Mouse (Mus musculus) midbrain, embryonic 14.5 days (tissue): ENCODE measurements at regions not wholly inside any gene's neighbourhood (a gene's known extent, or its start where the extent isn't known, plus 50 kb on each side); places are given as distances from the start of the nearest gene placed in this dataset.
A peak's percentile ranks its signal among the peaks of the same experiment; 100 is the strongest.

ENCODE experiments used
- ATAC-seq: fragments of 200-750 bp; cut with Nextera tagmentation; 2 replicates; pipeline ENCODE4 v1.8.0; 2017; ENCODE audit warnings: moderate number of reproducible peaks, moderate library complexity; ENCODE audit not compliant: low FRiP score, low TSS enrichment
- DNase-seq: peaks from one replicate; pipeline ENCODE4 v3.0.0-alpha.2; 2015
- H3K27ac ChIP-seq: fragments of 300-500 bp; sonication (generic); replicated peaks from 2 replicates; pipeline ENCODE4 v1.5.1; 2014; ENCODE audit warnings: mild to moderate bottlenecking, low read depth, low read length, moderate library complexity
- H3K27me3 ChIP-seq: fragments of 300-500 bp; sonication (generic); 2 replicates; pipeline ENCODE4 v1.6.1; 2014; ENCODE audit warnings: low read length, control low read depth, mixed read lengths; ENCODE audit not compliant: control insufficient read depth, insufficient read depth
- H3K36me3 ChIP-seq: fragments of 300-500 bp; sonication (generic); 2 replicates; pipeline ENCODE4 v1.6.1; 2014; ENCODE audit warnings: low read length, control low read depth; ENCODE audit not compliant: control insufficient read depth, insufficient read depth
- H3K4me1 ChIP-seq: fragments of 300-500 bp; sonication (generic); 2 replicates; pipeline ENCODE4 v1.6.1; 2014; ENCODE audit warnings: mild to moderate bottlenecking, antibody characterized with exemption, low read length, control low read depth; ENCODE audit not compliant: control insufficient read depth, insufficient read depth
- H3K4me2 ChIP-seq: fragments of 300-500 bp; sonication (generic); 2 replicates; pipeline ENCODE4 v1.6.1; 2014; ENCODE audit warnings: mild to moderate bottlenecking, low read length, moderate library complexity
- H3K4me3 ChIP-seq: fragments of 300-500 bp; sonication (generic); replicated peaks from 2 replicates; pipeline ENCODE4 v1.5.1; 2014; ENCODE audit warnings: low read depth, low read length
- H3K9ac ChIP-seq: fragments of 300-500 bp; sonication (generic); replicated peaks from 2 replicates; pipeline ENCODE4 v1.6.1; 2014; ENCODE audit warnings: mild to moderate bottlenecking, low read length, moderate library complexity
- H3K9me3 ChIP-seq: fragments of 300-500 bp; sonication (generic); 2 replicates; pipeline ENCODE4 v1.6.1; 2016; ENCODE audit warnings: low read length, control low read depth, mixed read lengths; ENCODE audit not compliant: control insufficient read depth
- WGBS: fragments of 180-500 bp; shearing (Covaris S2); extraction: QIAGEN DNeasy Blood & Tissue Kit; methylation state at CpG from one replicate; pipeline ENCODE4 v1.1.7; 2014; 5-methylcytosine and 5-hydroxymethylcytosine counted together

GRCm38 (mm10) chr11:18371304-18371703 is 417.6 kb upstream of the Etaa1 start:
- ATAC-seq, result no peak
- Histone ChIP-seq H3K36me3 (no peaks in the 10 kb centered on the region), H3K9ac (no peak overlapping the region), H3K27ac (no peak overlapping the region), H3K4me2 (no peak overlapping the region), H3K9me3 (no peaks in the 10 kb centered on the region), H3K27me3 (no peaks in the 10 kb centered on the region), H3K4me1 (0 out of 2 replicates have a peak, but pooled peaks cover 3% of the 10 kb centered on the region), H3K4me3 (no peak overlapping the region)
- no peak for DNase-seq
- 11% methylated on average over 3 of the region's 3 CpGs for WGBS

- Histone ChIP-seq H3K36me3 (no peaks in the 10 kb centered on the region), H3K4me3 (no peak overlapping the region), H3K4me2 (no peak overlapping the region), H3K27me3 (no peaks in the 10 kb centered on the region), H3K9ac (no peak overlapping the region), H3K4me1 (0 out of 2 replicates have a peak, but pooled peaks cover 3% of the 10 kb centered on the region), H3K9me3 (no peaks in the 10 kb centered on the region), H3K27ac (no peak overlapping the region)
- 30% methylated on average over 3 of the region's 3 CpGs for WGBS
- no peak for ATAC-seq
- peak; percentile 13 for DNase-seq
Measured at GRCm38 (mm10) chr11:18370861-18371260, 417.2 kb upstream of the Etaa1 start.

GRCm38 (mm10) chr11:18354866-18355265 is 401.2 kb upstream of the Etaa1 start:
- H3K27ac ChIP-seq, result no peak overlapping the region
- no peaks in the 10 kb centered on the region for H3K4me1 ChIP-seq
- H3K9me3 ChIP-seq, result no peaks in the 10 kb centered on the region
- H3K4me3 ChIP-seq, result no peak overlapping the region
- no peaks in the 10 kb centered on the region for H3K27me3 ChIP-seq
- ATAC-seq (no peak), DNase-seq (no peak)
- no peak overlapping the region for H3K4me2 ChIP-seq
- H3K9ac ChIP-seq, result no peak overlapping the region
- H3K36me3 ChIP-seq, result no peaks in the 10 kb centered on the region
- WGBS, result 79% methylated on average over 3 of the region's 3 CpGs

GRCm38 (mm10) chr11:18354156-18354555 is 400.5 kb upstream of the Etaa1 start:
- no peak for DNase-seq
- no peak overlapping the region for H3K4me3 ChIP-seq
- no peak overlapping the region for H3K4me2 ChIP-seq
- no peaks in the 10 kb centered on the region for H3K36me3 ChIP-seq
- H3K27ac ChIP-seq, result no peak overlapping the region
- H3K4me1 ChIP-seq, result no peaks in the 10 kb centered on the region
- H3K27me3 ChIP-seq, result no peaks in the 10 kb centered on the region
- 82% methylated on average over 4 of the region's 4 CpGs for WGBS
- ATAC-seq, result no peak
- no peak overlapping the region for H3K9ac ChIP-seq
- no peaks in the 10 kb centered on the region for H3K9me3 ChIP-seq

- H3K9ac ChIP-seq, result no peak overlapping the region
- no peaks in the 10 kb centered on the region for H3K36me3 ChIP-seq
- H3K4me2 ChIP-seq, result no peak overlapping the region
- H3K4me3 ChIP-seq, result no peak overlapping the region
- no peaks in the 10 kb centered on the region for H3K9me3 ChIP-seq
- no peak for DNase-seq
- WGBS, result 81% methylated on average over 3 of the region's 3 CpGs
- no peaks in the 10 kb centered on the region for H3K4me1 ChIP-seq
- H3K27me3 ChIP-seq, result no peaks in the 10 kb centered on the region
- no peak overlapping the region for H3K27ac ChIP-seq
- ATAC-seq, result no peak
Measured at GRCm38 (mm10) chr11:18347841-18348240, 394.2 kb upstream of the Etaa1 start.

- H3K36me3 ChIP-seq, result no peaks in the 10 kb centered on the region
- DNase-seq, result peak; percentile 10
- no peaks in the 10 kb centered on the region for H3K9me3 ChIP-seq
- no peaks in the 10 kb centered on the region for H3K4me1 ChIP-seq
- H3K27ac ChIP-seq, result no peak overlapping the region
- ATAC-seq, result no peak
- H3K4me2 ChIP-seq, result no peak overlapping the region
- H3K27me3 ChIP-seq, result no peaks in the 10 kb centered on the region
- H3K4me3 ChIP-seq, result no peak overlapping the region
- WGBS, result 60% methylated on average over 8 of the region's 8 CpGs
- no peak overlapping the region for H3K9ac ChIP-seq
Measured at GRCm38 (mm10) chr11:18313510-18314301, 360.0 kb upstream of the Etaa1 start.

GRCm38 (mm10) chr11:18296194-18297125 is 342.8 kb upstream of the Etaa1 start:
- Histone ChIP-seq H3K9ac (no peak overlapping the region), H3K27me3 (no peaks in the 10 kb centered on the region), H3K27ac (no peak overlapping the region), H3K36me3 (no peaks in the 10 kb centered on the region), H3K4me3 (no peak overlapping the region), H3K4me2 (no peak overlapping the region), H3K4me1 (no peaks in the 10 kb centered on the region), H3K9me3 (no peaks in the 10 kb centered on the region)
- no peak; the same call in 1 of the 2 replicates for ATAC-seq
- DNase-seq, result peak; percentile 82
- 49% methylated on average over 2 of the region's 2 CpGs for WGBS

GRCm38 (mm10) chr11:18278585-18279136 is 325.0 kb upstream of the Etaa1 start:
- H3K4me3 ChIP-seq, result no peak overlapping the region
- H3K27ac ChIP-seq, result no peak overlapping the region
- no peaks in the 10 kb centered on the region for H3K9me3 ChIP-seq
- 93% methylated on average over 2 of the region's 2 CpGs for WGBS
- DNase-seq, result no peak
- H3K27me3 ChIP-seq, result no peaks in the 10 kb centered on the region
- ATAC-seq, result no peak
- H3K9ac ChIP-seq, result no peak overlapping the region
- H3K4me2 ChIP-seq, result no peak overlapping the region
- no peaks in the 10 kb centered on the region for H3K36me3 ChIP-seq
- no peaks in the 10 kb centered on the region for H3K4me1 ChIP-seq
